Mouse (Mus musculus) mammary gland, adult 2 months (tissue): Measurements from ENCODE around the gene Mfap3l. TPM values are rescaled to one million over a fixed set of nuclear protein-coding genes. Genes with fewer than 3 reads are reported as not detected.

Experiments used
- polyA plus RNA-seq: library from polyadenylated mRNA; depleted of rRNA; stranded (reverse); fragments of >200 nt; gene quantifications from 2 replicates; pipeline ENCODE4 v1.2.3, GENCODE M21; 2012; ENCODE audit warnings: low replicate concordance; rRNA removed

The Mfap3l gene
- 0.38 and 3.1 TPM in 2 replicates for polyA plus RNA-seq

GRCm38 (mm10) chr8:60632250-60632932, at the start of gene Mfap3l:
Gene Mfap3l (plus strand): TSS chr8:60632827.

Other genes starting within 250 kb of the Mfap3l start
- gene Gm10283, start 129.6 kb upstream of the Mfap3l start, polyA plus RNA-seq, result not detected in 2 replicates
- 0.60 TPM in 1 of 2 replicates, not detected in the other for gene Aadat, start 126.9 kb upstream of the Mfap3l start, polyA plus RNA-seq